Mouse (Mus musculus): Measurements from ENCODE around the gene Mlxip. TPM values are rescaled to one million over a fixed set of nuclear protein-coding genes. Genes with fewer than 3 reads are reported as not detected.

Mlxip gene
- polyA plus RNA-seq, 1 experiment from 2014 or later = 11.5 TPM

- no peaks in the 10 kb centered on the region for H3K36me3 ChIP-seq (ENCODE audit: control insufficient read depth, insufficient read depth, low read length)
- 43% methylated on average over 4 of the region's 4 CpGs for WGBS
- H3K4me3 ChIP-seq (ENCODE audit: low read depth, low read length) = no peak overlapping the region
- no peak overlapping the region for H3K27ac ChIP-seq (ENCODE audit: low read depth, low read length)
- no peak overlapping the region for H3K4me2 ChIP-seq (ENCODE audit: low read length)
- ATAC-seq (no peak), DNase-seq (ENCODE audit: low spot score) (peak; percentile 50)
- H3K4me1 ChIP-seq (ENCODE audit: control insufficient read depth, insufficient read depth, low read length) = no peaks in the 10 kb centered on the region; the same call in 1 of the 2 replicates
- H3K9ac ChIP-seq (ENCODE audit: low read length) = no peak overlapping the region
- no peaks in the 10 kb centered on the region for H3K27me3 ChIP-seq (replicated peaks; ENCODE audit: control insufficient read depth, insufficient read depth, low read length)
- no peaks in the 10 kb centered on the region for H3K9me3 ChIP-seq (replicated peaks; ENCODE audit: control insufficient read depth, low read length)
Measured at GRCm38 (mm10) chr5:123499717-123500116, 105.1 kb downstream of the Mlxip start.

- Histone ChIP-seq H3K9ac (ENCODE audit: low read length) (no peak overlapping the region), H3K27ac (ENCODE audit: low read depth, low read length) (no peak overlapping the region), H3K9me3 (replicated peaks; ENCODE audit: control insufficient read depth, low read length) (no peaks in the 10 kb centered on the region), H3K4me3 (ENCODE audit: low read depth, low read length) (no peak overlapping the region), H3K4me2 (ENCODE audit: low read length) (no peak overlapping the region), H3K27me3 (replicated peaks; ENCODE audit: control insufficient read depth, insufficient read depth, low read length) (no peaks in the 10 kb centered on the region), H3K36me3 (ENCODE audit: control insufficient read depth, insufficient read depth, low read length) (no peaks in the 10 kb centered on the region), H3K4me1 (ENCODE audit: control insufficient read depth, insufficient read depth, low read length) (no peaks in the 10 kb centered on the region; the same call in 1 of the 2 replicates)
- 88% methylated on average over 4 of the region's 4 CpGs for WGBS
- ATAC-seq (no peak), DNase-seq (ENCODE audit: low spot score) (no peak)
Measured at GRCm38 (mm10) chr5:123501973-123502372, 107.4 kb downstream of the Mlxip start.

Other genes starting within 250 kb of the Mlxip start
- 52.5 and 63.5 TPM in 2 replicates for gene Psmd9, start 225.4 kb upstream of the Mlxip start, polyA plus RNA-seq (2014; fragmentation: Nextera tagmentation; extraction: Ambion mirVana)
- gene Hpd, start 212.1 kb upstream of the Mlxip start, polyA plus RNA-seq (2014; fragmentation: Nextera tagmentation; extraction: Ambion mirVana) = not detected in 2 replicates
- 2.3 and 2.4 TPM in 2 replicates for gene Wdr66, start 142.7 kb upstream of the Mlxip start, polyA plus RNA-seq (2014; fragmentation: Nextera tagmentation; extraction: Ambion mirVana)
- 71.6 and 78.2 TPM in 2 replicates for gene Bcl7a, start 51.0 kb upstream of the Mlxip start, polyA plus RNA-seq (2014; fragmentation: Nextera tagmentation; extraction: Ambion mirVana)
- 0.31 and 0.48 TPM in 2 replicates for gene Lrrc43, start 94.5 kb downstream of the Mlxip start, polyA plus RNA-seq (2014; fragmentation: Nextera tagmentation; extraction: Ambion mirVana)
- not detected in 2 replicates for gene Il31, start 94.7 kb downstream of the Mlxip start, polyA plus RNA-seq (2014; fragmentation: Nextera tagmentation; extraction: Ambion mirVana)
- gene B3gnt4, start 115.7 kb downstream of the Mlxip start, polyA plus RNA-seq (2014; fragmentation: Nextera tagmentation; extraction: Ambion mirVana) = 1.6 and 2.3 TPM in 2 replicates
- 133 and 137 TPM in 2 replicates for gene Diablo, start 129.4 kb downstream of the Mlxip start, polyA plus RNA-seq (2014; fragmentation: Nextera tagmentation; extraction: Ambion mirVana)
- 2.1 and 2.3 TPM in 2 replicates for gene Gm49027, start 130.7 kb downstream of the Mlxip start, polyA plus RNA-seq (2014; fragmentation: Nextera tagmentation; extraction: Ambion mirVana)
- 43.3 and 51.2 TPM in 2 replicates for gene Vps33a, start 178.2 kb downstream of the Mlxip start, polyA plus RNA-seq (2014; fragmentation: Nextera tagmentation; extraction: Ambion mirVana)